Mouse (Mus musculus) heart, embryonic 13.5 days (tissue): Measurements from ENCODE around the gene Igfbp4. TPM values are rescaled to one million over a fixed set of nuclear protein-coding genes. Genes with fewer than 3 reads are reported as not detected.

Experiments
- ATAC-seq: fragments of 200-750 bp; cut with Nextera tagmentation; 2 replicates; pipeline ENCODE4 v1.8.0; 2017; ENCODE audit warnings: moderate TSS enrichment; ENCODE audit not compliant: insufficient number of reproducible peaks, low FRiP score, low TSS enrichment; ENCODE audit errors: extremely low read depth
- H3K27ac ChIP-seq: fragments of 300-500 bp; sonication (generic); replicated peaks from 2 replicates; pipeline ENCODE4 v1.5.1; 2015; ENCODE audit warnings: moderate library complexity, mild to moderate bottlenecking, inconsistent platforms
- H3K27me3 ChIP-seq: fragments of 300-500 bp; sonication (generic); replicated peaks from 2 replicates; pipeline ENCODE4 v1.6.1; 2015; ENCODE audit warnings: mild to moderate bottlenecking, inconsistent platforms
- H3K36me3 ChIP-seq: fragments of 300-500 bp; sonication (generic); 2 replicates; pipeline ENCODE4 v1.6.1; 2015; ENCODE audit warnings: mild to moderate bottlenecking, inconsistent platforms
- H3K4me1 ChIP-seq: fragments of 300-500 bp; sonication (generic); 2 replicates; pipeline ENCODE4 v1.6.1; 2015; ENCODE audit warnings: inconsistent platforms
- H3K4me2 ChIP-seq: fragments of 300-500 bp; sonication (generic); 2 replicates; pipeline ENCODE4 v1.6.1; 2015; ENCODE audit warnings: inconsistent platforms, mild to moderate bottlenecking, moderate library complexity
- H3K4me3 ChIP-seq: fragments of 300-500 bp; sonication (generic); 2 replicates; pipeline ENCODE4 v1.5.1; 2015; ENCODE audit warnings: moderate library complexity, mild to moderate bottlenecking, inconsistent platforms
- H3K9ac ChIP-seq: fragments of 300-500 bp; sonication (generic); 2 replicates; pipeline ENCODE4 v1.6.1; 2015; ENCODE audit warnings: inconsistent platforms, mild to moderate bottlenecking, moderate library complexity
- H3K9me3 ChIP-seq: fragments of 300-500 bp; sonication (generic); 2 replicates; pipeline ENCODE4 v1.6.1; 2016; ENCODE audit warnings: inconsistent platforms
- WGBS: fragments of 180-500 bp; shearing (Covaris S2); methylation state at CpG from one replicate; pipeline ENCODE4 v1.1.7; 2015; ENCODE audit warnings: mixed read lengths; 5-methylcytosine and 5-hydroxymethylcytosine counted together
- polyA plus RNA-seq: library from polyadenylated mRNA; unstranded; fragments of >200 nt; fragmentation: Nextera tagmentation; extraction: Ambion mirVana; gene quantifications from 2 replicates; pipeline ENCODE4 v1.2.1, GENCODE M21; 2015

Igfbp4 gene
- polyA plus RNA-seq, 1 experiment from 2014 or later: 371 TPM

DNA sequence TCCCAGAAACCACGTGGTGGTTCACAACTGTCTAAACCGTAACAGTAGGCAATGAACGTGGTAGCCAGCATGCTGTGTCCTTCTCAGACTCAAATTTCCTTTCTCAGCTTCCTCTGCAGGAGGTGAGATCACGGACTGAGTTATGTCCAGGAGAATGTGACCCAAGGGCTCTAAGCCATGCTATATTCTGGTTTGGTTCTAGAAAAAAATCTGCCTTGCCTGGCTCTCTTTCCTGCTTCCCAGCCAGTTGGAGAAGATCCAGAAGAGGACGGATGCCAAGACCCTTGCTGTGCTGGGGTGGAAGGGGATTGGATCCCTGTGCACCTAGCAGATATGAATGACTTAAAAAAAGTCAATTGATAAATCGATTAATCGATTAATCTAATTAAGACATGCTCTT lies 58.5 kb downstream of the Igfbp4 start:
- ATAC-seq: no peak
- H3K27ac ChIP-seq: peak overlapping the region; percentile 24; the same call in 1 of the 2 replicates
- WGBS: 69% methylated on average over 7 of the region's 7 CpGs

DNA sequence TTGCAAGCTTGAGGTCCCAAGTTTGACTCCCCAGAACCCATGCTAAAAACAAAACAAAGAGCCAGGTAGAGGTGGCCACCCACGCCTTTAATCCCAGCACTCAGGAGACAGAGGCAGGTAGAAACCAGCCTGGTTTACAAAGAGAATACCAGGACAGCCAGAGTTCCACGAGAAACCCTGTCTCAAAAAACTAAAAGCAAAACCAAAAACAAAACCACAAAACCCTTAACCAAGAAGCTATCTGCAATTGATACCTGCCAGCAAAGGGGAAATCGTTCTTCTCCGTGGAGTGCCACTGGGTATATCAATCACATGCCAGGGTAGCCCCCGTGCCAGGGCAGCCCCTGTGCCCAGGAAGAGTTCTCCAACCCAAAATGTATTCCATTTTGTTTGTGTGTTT lies 59.2 kb downstream of the Igfbp4 start:
- Histone ChIP-seq H3K4me1 (peaks cover 30% of the 10 kb centered on the region), H3K36me3 (no peaks in the 10 kb centered on the region), H3K4me3 (no peak overlapping the region), H3K4me2 (no peak overlapping the region), H3K27ac (no peak overlapping the region), H3K9ac (no peak overlapping the region), H3K9me3 (no peaks in the 10 kb centered on the region), H3K27me3 (no peaks in the 10 kb centered on the region)
- no peak for ATAC-seq
- 73% methylated on average over 5 of the region's 5 CpGs for WGBS

More for the DNA sequence above, 58.5 kb downstream of the Igfbp4 start:
- no peak overlapping the region for H3K4me2 ChIP-seq
- H3K36me3 ChIP-seq: no peaks in the 10 kb centered on the region
- H3K9ac ChIP-seq: no peak overlapping the region
- H3K9me3 ChIP-seq: no peaks in the 10 kb centered on the region
- H3K4me1 ChIP-seq: peaks cover 27% of the 10 kb centered on the region
- H3K4me3 ChIP-seq: no peak overlapping the region
- no peaks in the 10 kb centered on the region for H3K27me3 ChIP-seq

- Histone ChIP-seq H3K27ac (no peak overlapping the region), H3K4me3 (no peak overlapping the region), H3K4me1 (peaks cover 38% of the 10 kb centered on the region), H3K9me3 (no peaks in the 10 kb centered on the region), H3K4me2 (no peak overlapping the region), H3K36me3 (no peaks in the 10 kb centered on the region), H3K9ac (no peak overlapping the region), H3K27me3 (no peaks in the 10 kb centered on the region)
- ATAC-seq: no peak
- 32% methylated on average over 8 of the region's 8 CpGs for WGBS
Observed at GRCm38 (mm10) chr11:99101693-99102092, 60.6 kb downstream of the Igfbp4 start.

DNA sequence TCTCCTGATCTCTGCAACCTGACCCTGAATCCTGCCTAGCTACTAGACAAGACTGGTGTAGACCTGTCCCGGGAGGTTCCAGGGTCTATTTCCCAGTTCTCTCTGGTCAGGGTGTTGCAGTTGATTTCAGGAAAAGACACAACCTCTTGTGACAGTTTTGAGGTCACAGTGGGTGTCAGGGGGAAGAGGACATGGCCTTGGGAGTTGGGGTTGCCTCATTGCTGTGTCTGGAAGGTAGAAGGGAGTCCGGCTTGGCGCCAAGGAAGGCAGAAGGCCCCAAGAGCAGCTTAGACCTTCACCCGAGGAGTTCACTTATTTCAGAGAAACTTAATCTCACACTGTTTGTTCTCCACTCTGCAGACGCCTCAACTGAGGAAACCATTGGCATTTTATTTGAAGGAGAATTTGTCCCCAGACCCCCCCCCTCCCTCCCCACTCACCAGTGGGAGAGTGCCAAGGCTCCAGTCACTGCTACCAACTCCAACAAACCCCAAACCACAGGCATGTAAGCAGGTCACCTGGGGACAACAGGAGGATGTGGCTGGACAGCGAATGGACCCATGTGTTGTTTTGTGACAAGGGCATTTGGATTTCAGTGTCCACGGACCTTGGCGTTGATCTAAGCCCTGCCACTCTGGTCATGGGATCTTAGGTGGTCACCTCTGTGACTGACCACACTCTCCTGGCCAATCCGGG lies 61.7 kb downstream of the Igfbp4 start:
- 80% methylated on average over 9 of the region's 9 CpGs for WGBS
- Histone ChIP-seq H3K4me3 (no peak overlapping the region), H3K36me3 (no peaks in the 10 kb centered on the region), H3K9me3 (no peaks in the 10 kb centered on the region), H3K27me3 (no peaks in the 10 kb centered on the region), H3K4me1 (peaks cover 41% of the 10 kb centered on the region), H3K9ac (no peak overlapping the region), H3K4me2 (no peak overlapping the region), H3K27ac (no peak overlapping the region)
- ATAC-seq: no peak

Other genes with a start within 250 kb of the Igfbp4 start
- 14.6 and 15.7 TPM in 2 replicates for gene Msl1, start 245.7 kb upstream of the Igfbp4 start, polyA plus RNA-seq
- 22.3 and 23.1 TPM in 2 replicates for gene Casc3, start 236.3 kb upstream of the Igfbp4 start, polyA plus RNA-seq
- gene Rapgefl1, start 204.5 kb upstream of the Igfbp4 start, polyA plus RNA-seq: 0.64 and 0.98 TPM in 2 replicates
- gene Wipf2, start 177.6 kb upstream of the Igfbp4 start, polyA plus RNA-seq: 2.3 and 2.6 TPM in 2 replicates
- gene Cdc6, start 133.4 kb upstream of the Igfbp4 start, polyA plus RNA-seq: 21.1 and 22.9 TPM in 2 replicates
- 27.9 and 28.3 TPM in 2 replicates for gene Rara, start 113.4 kb upstream of the Igfbp4 start, polyA plus RNA-seq
- 1.3 and 3.3 TPM in 2 replicates for gene Gjd3, start 58.2 kb upstream of the Igfbp4 start, polyA plus RNA-seq
- 158 and 170 TPM in 2 replicates for gene Top2a, start 17.1 kb upstream of the Igfbp4 start, polyA plus RNA-seq
- 0.15 and 0.21 TPM in 2 replicates for gene Tns4, start 48.1 kb downstream of the Igfbp4 start, polyA plus RNA-seq
- gene Ccr7, start 113.8 kb downstream of the Igfbp4 start, polyA plus RNA-seq: 0.14 and 0.23 TPM in 2 replicates
- gene Smarce1, start 189.8 kb downstream of the Igfbp4 start, polyA plus RNA-seq: 150 and 165 TPM in 2 replicates
- gene Krt222, start 202.8 kb downstream of the Igfbp4 start, polyA plus RNA-seq: 1.7 and 1.9 TPM in 2 replicates
- gene Krt24, start 244.0 kb downstream of the Igfbp4 start, polyA plus RNA-seq: not detected in 2 replicates